Mouse (Mus musculus) CH12.LX (cell line): Measurements from ENCODE around the gene Ifitm1. TPM values are rescaled to one million over a fixed set of nuclear protein-coding genes. Genes with fewer than 3 reads are reported as not detected.

ENCODE experiments used
- DNase-seq: peaks from one replicate; pipeline ENCODE4 v3.0.0-alpha.2; 2013; ENCODE audit errors: extremely low read depth
- H3K27ac ChIP-seq: 2 replicates; pipeline ENCODE4 v1.5.1; 2012; ENCODE audit warnings: low read depth, mild to moderate bottlenecking, control low read depth, moderate library complexity; ENCODE audit not compliant: insufficient read depth
- H3K27me3 ChIP-seq: replicated peaks from 2 replicates; pipeline ENCODE3; 2012; ENCODE audit warnings: inconsistent platforms
- H3K36me3 ChIP-seq, 2 experiments: replicated peaks in 1 of 2; 2 replicates each; pipeline versions ENCODE3 to v1.6.1; 2012; ENCODE audit warnings: inconsistent platforms in 1 of 2, low read length in 1 of 2, mild to moderate bottlenecking in 1 of 2, mixed read lengths in 1 of 2, moderate library complexity in 1 of 2; ENCODE audit not compliant: control insufficient read depth in 1 of 2, insufficient read depth in 1 of 2
- H3K4me1 ChIP-seq, 2 experiments: 2 replicates each; pipeline ENCODE4 v1.6.1; 2012; ENCODE audit warnings: inconsistent platforms in 1 of 2, moderate library complexity in 1 of 2; ENCODE audit not compliant: insufficient read depth in 2 of 2, control insufficient read depth in 1 of 2
- H3K4me2 ChIP-seq: 2 replicates; pipeline ENCODE4 v1.6.1; 2012; ENCODE audit warnings: low read depth, mild to moderate bottlenecking, control low read depth; ENCODE audit not compliant: poor library complexity, insufficient read depth, severe bottlenecking
- H3K4me3 ChIP-seq, 3 experiments: fragments of 150-350 bp in 1 of 3; sonication (generic) in 1 of 3; replicated peaks in 1 of 3; 2 replicates each; pipeline versions ENCODE3 to v1.5.1; 2011 to 2012; ENCODE audit warnings: low read depth in 2 of 3, low read length in 2 of 3, mild to moderate bottlenecking in 2 of 3, moderate library complexity in 2 of 3, control low read depth in 1 of 3, improper control_type of control experiment in 1 of 3, inconsistent platforms in 1 of 3, mixed read lengths in 1 of 3; ENCODE audit not compliant: poor library complexity in 1 of 3
- H3K79me2 ChIP-seq: replicated peaks from 2 replicates; pipeline ENCODE4 v1.6.1; 2012; ENCODE audit warnings: mild to moderate bottlenecking, moderate library complexity; ENCODE audit not compliant: control insufficient read depth, poor library complexity, insufficient read depth, severe bottlenecking; ENCODE audit errors: extremely low read depth
- H3K9ac ChIP-seq: 2 replicates; pipeline ENCODE4 v1.6.1; 2012; ENCODE audit warnings: low read depth, mild to moderate bottlenecking, control low read depth, moderate library complexity; ENCODE audit not compliant: insufficient read depth
- H3K9me3 ChIP-seq: replicated peaks from 2 replicates; pipeline ENCODE3; 2012; ENCODE audit warnings: low read length, inconsistent platforms, mixed read lengths
- CHD2 ChIP-seq: IDR thresholded peaks from 2 replicates; pipeline ENCODE4 v1.6.1; 2011; ENCODE audit warnings: low read length, improper control_type of control experiment
- CTCF ChIP-seq, 2 experiments: IDR thresholded peaks in 1 of 2; conservative IDR thresholded peaks in 1 of 2; 2 replicates each; pipeline ENCODE4 v1.5.1; 2011 to 2012; ENCODE audit warnings: low read depth in 2 of 2, low read length in 2 of 2, improper control_type of control experiment in 1 of 2, inconsistent platforms in 1 of 2, mild to moderate bottlenecking in 1 of 2, moderate library complexity in 1 of 2
- E2F4 ChIP-seq: IDR thresholded peaks from 2 replicates; pipeline ENCODE4 v1.6.1; 2011; ENCODE audit warnings: low read depth, low read length, improper control_type of control experiment; ENCODE audit not compliant: insufficient replicate concordance
- ETS1 ChIP-seq: conservative IDR thresholded peaks from 2 replicates; pipeline ENCODE4 v1.6.1; 2012; ENCODE audit warnings: low read depth, mild to moderate bottlenecking, inconsistent platforms, low read length, improper control_type of control experiment, moderate library complexity
- GABPA ChIP-seq: IDR thresholded peaks from 2 replicates; pipeline ENCODE4 v1.6.1; 2012; ENCODE audit warnings: low read depth, low read length, improper control_type of control experiment, inconsistent platforms; ENCODE audit not compliant: insufficient replicate concordance
- IRF4 ChIP-seq: IDR thresholded peaks from 2 replicates; pipeline ENCODE4 v1.6.1; 2014; ENCODE audit warnings: low read depth, mild to moderate bottlenecking, inconsistent platforms, low read length, improper control_type of control experiment
- JUN ChIP-seq: IDR thresholded peaks from 2 replicates; pipeline ENCODE4 v1.6.1; 2011; ENCODE audit warnings: low read depth, mild to moderate bottlenecking, low read length, improper control_type of control experiment, moderate library complexity; ENCODE audit not compliant: insufficient read depth
- KAT2A ChIP-seq: IDR thresholded peaks from 2 replicates; pipeline ENCODE4 v1.6.1; 2012; ENCODE audit warnings: low read length, improper control_type of control experiment, inconsistent platforms; ENCODE audit not compliant: insufficient replicate concordance
- MAX ChIP-seq: IDR thresholded peaks from 2 replicates; pipeline ENCODE4 v1.6.1; 2011; ENCODE audit warnings: low read length, improper control_type of control experiment
- MAZ ChIP-seq: IDR thresholded peaks from 2 replicates; pipeline ENCODE4 v1.6.1; 2012; ENCODE audit warnings: low read depth, mild to moderate bottlenecking, inconsistent platforms, low read length, improper control_type of control experiment, moderate library complexity
- MXI1 ChIP-seq: IDR thresholded peaks from 2 replicates; pipeline ENCODE4 v1.6.1; 2011; ENCODE audit warnings: mild to moderate bottlenecking, low read depth, low read length, improper control_type of control experiment
- MYC ChIP-seq: IDR thresholded peaks from 2 replicates; pipeline ENCODE4 v1.6.1; 2011; ENCODE audit warnings: low read depth, mild to moderate bottlenecking, improper control_type of control experiment, low read length
- NELFE ChIP-seq: IDR thresholded peaks from 2 replicates; pipeline ENCODE4 v1.6.1; 2011; ENCODE audit warnings: low read depth, low read length, improper control_type of control experiment
- PAX5 ChIP-seq: IDR thresholded peaks from 2 replicates; pipeline ENCODE4 v1.6.1; 2012; ENCODE audit warnings: low read length, inconsistent platforms, mixed read lengths
- POLR2A ChIP-seq: IDR thresholded peaks from 2 replicates; pipeline ENCODE4 v1.6.1; 2011; ENCODE audit warnings: low read depth, mild to moderate bottlenecking, improper control_type of control experiment, low read length
- RAD21 ChIP-seq: IDR thresholded peaks from 2 replicates; pipeline ENCODE4 v1.6.1; 2011; ENCODE audit warnings: low read depth, mild to moderate bottlenecking, low read length, improper control_type of control experiment, moderate library complexity
- RCOR1 ChIP-seq: conservative IDR thresholded peaks from 2 replicates; pipeline ENCODE4 v1.6.1; 2012; ENCODE audit warnings: low read depth, mild to moderate bottlenecking, inconsistent platforms, low read length, improper control_type of control experiment
- SIN3A ChIP-seq: IDR thresholded peaks from 2 replicates; pipeline ENCODE4 v1.6.1; 2012; ENCODE audit warnings: low read length, improper control_type of control experiment, inconsistent platforms
- SMC3 ChIP-seq: IDR thresholded peaks from 2 replicates; pipeline ENCODE4 v1.6.1; 2011; ENCODE audit warnings: low read depth, low read length, improper control_type of control experiment
- TBP ChIP-seq: conservative IDR thresholded peaks from 2 replicates; pipeline ENCODE4 v1.6.1; 2011; ENCODE audit warnings: low read depth, low read length, improper control_type of control experiment
- TCF12 ChIP-seq: IDR thresholded peaks from 2 replicates; pipeline ENCODE4 v1.6.1; 2014; ENCODE audit warnings: low read depth, mild to moderate bottlenecking, inconsistent platforms, low read length, improper control_type of control experiment
- UBTF ChIP-seq: IDR thresholded peaks from 2 replicates; pipeline ENCODE4 v1.6.1; 2012; ENCODE audit warnings: low read depth, mild to moderate bottlenecking, inconsistent platforms, low read length, improper control_type of control experiment, moderate library complexity
- USF1 ChIP-seq: IDR thresholded peaks from 2 replicates; pipeline ENCODE4 v1.6.1; 2014; ENCODE audit warnings: low read depth, mild to moderate bottlenecking, inconsistent platforms, low read length, improper control_type of control experiment
- USF2 ChIP-seq: conservative IDR thresholded peaks from 2 replicates; pipeline ENCODE4 v1.6.1; 2011; ENCODE audit warnings: low read depth, low read length, improper control_type of control experiment
- ZKSCAN1 ChIP-seq: IDR thresholded peaks from 2 replicates; pipeline ENCODE4 v1.6.1; 2012; ENCODE audit warnings: low read depth, inconsistent platforms, low read length, improper control_type of control experiment, borderline replicate concordance
- ZNF384 ChIP-seq: IDR thresholded peaks from 2 replicates; pipeline ENCODE4 v1.6.1; 2012; ENCODE audit warnings: low read depth, low read length, improper control_type of control experiment, inconsistent platforms
- dilution Hi-C: fragments of 300-500 bp; cut with MboI; formaldehyde crosslinking; loops from 2 replicates; pipeline ENCODE4 v1.14.3; 2020; ENCODE audit warnings: low sequenced_read_pairs; ENCODE audit not compliant: extremely low pct_unique_long_range_greater_than_20kb, extremely low pct_ligation_motif_present
- in situ Hi-C: fragments of 300-500 bp; cut with MboI; formaldehyde crosslinking; loops from 3 replicates; pipeline ENCODE4 v1.14.3; 2019; ENCODE audit warnings: low sequenced_read_pairs, low pct_ligation_motif_present, low pct_unique_long_range_greater_than_20kb, mixed read lengths
- polyA plus RNA-seq: library from polyadenylated mRNA; unstranded; fragments of >175 nt; gene quantifications from 2 replicates; pipeline ENCODE4 v1.2.1, GENCODE M21; 2012; ENCODE audit warnings: low read depth; ENCODE audit not compliant: insufficient read length
- total RNA-seq, 2 experiments: library from RNA; depleted of rRNA; stranded (reverse); fragments of 300-350 nt in 1 of 2; fragments of >200 nt in 1 of 2; gene quantifications; 2 replicates each; pipeline ENCODE4 v1.2.3; 2012 to 2014

Ifitm1 gene
- total and polyA plus RNA-seq, 3 experiments, result 14.8 to 55.5 (median 32.9) TPM

- Histone ChIP-seq H3K27me3 (no peaks in the 10 kb centered on the region), H3K79me2 (no peaks in the 10 kb centered on the region), H3K9ac (no peak overlapping the region), H3K36me3 (no peaks in the 10 kb centered on the region), H3K4me3 (no peak overlapping the region), H3K4me2 (no peak overlapping the region), H3K4me1 (peaks cover 0 to 12% of the 10 kb centered on the region in 2 experiments; a peak in 3 of 4 replicates), H3K9me3 (no peaks in the 10 kb centered on the region), H3K27ac (no peak overlapping the region)
- TF ChIP-seq IRF4 (no peak), SIN3A (no peak), CHD2 (no peak), POLR2A (no peak), KAT2A (no peak), NELFE (no peak), CTCF (conservative IDR thresholded peaks at IDR 0.05 in 1 of 2, IDR thresholded peaks at IDR 0.05 in 1 of 2; ENCODE audit: low read depth in 2 of 2, low read length in 2 of 2) (no peak), SMC3 (no peak), ZKSCAN1 (no peak), MXI1 (no peak), PAX5 (no peak), MYC (no peak), TBP (no peak), JUN (no peak), ETS1 (no peak), MAX (no peak), UBTF (no peak), GABPA (no peak), ZNF384 (no peak), USF2 (no peak)
- in situ Hi-C loops, result no loop called here
- dilution Hi-C loops, result no loop called here
- DNase-seq, result no peak
These were observed 7.0 kb upstream of the Ifitm1 start for GRCm38 (mm10) chr7:140960026-140960425.

GRCm38 (mm10) chr7:140961416-140961815 is 5.6 kb upstream of the Ifitm1 start:
- Histone ChIP-seq H3K36me3 (no peaks in the 10 kb centered on the region), H3K4me3 (no peak overlapping the region), H3K4me2 (no peak overlapping the region), H3K9ac (no peak overlapping the region), H3K9me3 (no peaks in the 10 kb centered on the region), H3K27ac (no peak overlapping the region), H3K27me3 (no peaks in the 10 kb centered on the region), H3K79me2 (no peaks in the 10 kb centered on the region), H3K4me1 (peaks cover 0 to 8% of the 10 kb centered on the region in 2 experiments; a peak in 2 of 4 replicates)
- in situ Hi-C loops (no loop called here), dilution Hi-C loops (no loop called here)
- TF ChIP-seq MAZ (no peak), IRF4 (no peak), PAX5 (no peak), UBTF (no peak), MYC (no peak), RCOR1 (no peak), TCF12 (no peak), RAD21 (no peak), ZKSCAN1 (no peak), SMC3 (no peak), E2F4 (no peak), USF1 (no peak)
- no peak for DNase-seq
